Mouse (Mus musculus) spleen, adult 2 months (tissue): ENCODE measurements around the gene Tmem210.

Source experiments
- CTCF ChIP-seq: fragments of 200-500 bp; IDR thresholded peaks from 2 replicates; pipeline ENCODE4 v1.5.1; 2011; ENCODE audit warnings: mild to moderate bottlenecking, inconsistent platforms; ENCODE audit not compliant: insufficient read depth, insufficient read length, insufficient replicate concordance; ENCODE audit errors: extremely low read depth
- POLR2A ChIP-seq: fragments of 200-500 bp; IDR thresholded peaks from 2 replicates; pipeline ENCODE4 v1.6.1; 2011; ENCODE audit warnings: low read depth, low read length, inconsistent platforms

GRCm38 (mm10) chr2:25333569-25333968 lies 45.6 kb downstream of the Tmem210 start:
- TF ChIP-seq POLR2A (no peak), CTCF (no peak)
